Comparison of ENCODE assay signal across 13 mouse cellular contexts in the genomic region with DNA sequence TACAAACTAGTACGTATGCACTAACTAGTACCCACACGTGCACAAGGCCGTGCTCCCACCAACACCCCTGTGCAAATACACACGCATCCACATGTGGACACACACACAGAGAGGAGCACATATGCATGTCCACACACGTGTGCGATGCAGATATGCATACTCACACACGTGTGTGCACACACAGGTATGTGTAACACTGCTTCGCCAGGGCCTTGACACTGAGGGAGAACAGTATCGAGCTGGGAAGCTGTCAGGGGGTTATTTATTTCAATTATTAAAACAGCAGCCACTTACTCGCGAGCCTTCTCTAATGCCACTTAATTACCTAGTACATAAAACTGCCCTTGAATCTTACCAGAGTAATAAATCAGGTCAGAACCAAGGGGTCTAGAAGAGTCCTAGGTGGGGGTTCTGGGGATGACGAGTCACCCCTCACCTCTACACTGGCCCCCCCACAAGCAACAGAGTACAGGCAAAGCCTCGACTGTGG. TPM values are rescaled to one million over a fixed set of nuclear protein-coding genes. Genes with fewer than 3 reads are reported as not detected.
A peak's percentile ranks its signal among the peaks of the same experiment; 100 is the strongest.
DNase-seq lines count a peak whose midpoint lies in the region; ATAC-seq lines count a peak whose summit lies in the region.
"Had no signal": no experiment of that assay in that cellular context is flagged by ENCODE, and none has a peak within 500 bp of the region (broad histone marks: within the 10 kb centered on the region; RNA-seq: fewer than 3 reads in every experiment).

No protein-coding gene starts in this region.

- intact Hi-C loops in heart, postnatal 14 days (cut with DNase I) = no loop called here

- no peaks in the 10 kb centered on the region for H3K9me3 ChIP-seq in heart, embryonic 14.5 days (ENCODE audit: control insufficient read depth, low read length)
- H3K9me3 ChIP-seq in neural tube, embryonic 15.5 days (replicated peaks) = no peaks in the 10 kb centered on the region
- H3K9me3 ChIP-seq: liver, embryonic 13.5 days had no signal

- 89% methylated on average over 13 of the region's 13 CpGs for WGBS in heart, embryonic 14.5 days
- WGBS in neural tube, embryonic 15.5 days = 39% methylated on average over 13 of the region's 13 CpGs

- DNase-seq in heart, postnatal 14 days = no peak
- DNase-seq in forelimb bud, embryonic 11.5 days (ENCODE audit: low read depth, low spot score) = peak; percentile 41
- peak; percentile 59 for DNase-seq in mesoderm, embryonic 11.5 days (ENCODE audit: low read depth, low spot score)
- no peak for DNase-seq in frontal cortex, postnatal 36 days (ENCODE audit: low spot score in 2 of 2)
- DNase-seq in layer of hippocampus, adult 18-20 months (ENCODE audit: low spot score in 2 of 2) = no peak
- DNase-seq: heart, adult 11 months; kidney, adult 2 months; liver, embryonic 13.5 days; thymus, postnatal 25 days had no signal

- H3K4me1 ChIP-seq in heart, embryonic 14.5 days (ENCODE audit: control insufficient read depth in 2 of 2, insufficient read depth in 2 of 2, low read length in 2 of 2) = peaks cover 77 to 93% of the 10 kb centered on the region in 2 experiments
- H3K4me1 ChIP-seq in neural tube, embryonic 15.5 days = peaks cover 95% of the 10 kb centered on the region

- ATAC-seq in heart, embryonic 14.5 days (ENCODE audit: insufficient number of reproducible peaks, insufficient read depth, low FRiP score, low read depth) = no peak
- peak; percentile 9; the same call in 1 of the 2 replicates for ATAC-seq in neural tube, embryonic 15.5 days (ENCODE audit: low FRiP score)
- no peak for ATAC-seq in monocyte, adult 5-6 weeks (replicated peaks; ENCODE audit: insufficient number of reproducible peaks, low FRiP score, low TSS enrichment, poor library complexity, severe bottlenecking)

- no peak overlapping the region for H3K4me3 ChIP-seq in heart, embryonic 14.5 days (ENCODE audit: control insufficient read depth in 1 of 2, insufficient read depth in 1 of 2, low read depth in 1 of 2, low read length in 2 of 2)
- no peak overlapping the region for H3K4me3 ChIP-seq in neural tube, embryonic 15.5 days (replicated peaks)
- H3K4me3 ChIP-seq: liver, embryonic 13.5 days had no signal

- H3K9ac ChIP-seq in heart, embryonic 14.5 days (ENCODE audit: low read length) = 0 out of 2 replicates have a peak overlapping the region, but pooled peaks have one; percentile 0
- peak overlapping the region; percentile 28; the same call in 1 of the 2 replicates for H3K9ac ChIP-seq in neural tube, embryonic 15.5 days (replicated peaks)
- H3K9ac ChIP-seq: liver, embryonic 13.5 days had no signal

- H3K27me3 ChIP-seq in heart, embryonic 14.5 days (ENCODE audit: control insufficient read depth, insufficient read depth, low read length) = no peaks in the 10 kb centered on the region
- H3K27me3 ChIP-seq in neural tube, embryonic 15.5 days (replicated peaks) = no peaks in the 10 kb centered on the region
- H3K27me3 ChIP-seq: liver, embryonic 13.5 days; Patski had no signal

- H3K36me3 ChIP-seq in heart, embryonic 14.5 days (ENCODE audit: control insufficient read depth, insufficient read depth, low read length) = no peaks in the 10 kb centered on the region
- H3K36me3 ChIP-seq in neural tube, embryonic 15.5 days = no peaks in the 10 kb centered on the region
- H3K36me3 ChIP-seq: liver, embryonic 13.5 days had no signal

- no peak overlapping the region for H3K27ac ChIP-seq in heart, embryonic 14.5 days (replicated peaks in 1 of 2; ENCODE audit: control insufficient read depth in 1 of 2, insufficient read depth in 1 of 2, low read depth in 2 of 2, low read length in 2 of 2)
- peak overlapping the region; percentile 85 for H3K27ac ChIP-seq in neural tube, embryonic 15.5 days (replicated peaks)
- H3K27ac ChIP-seq: liver, embryonic 13.5 days had no signal

- H3K4me2 ChIP-seq in heart, embryonic 14.5 days (ENCODE audit: low read length) = no peak overlapping the region
- peak overlapping the region; percentile 40 for H3K4me2 ChIP-seq in neural tube, embryonic 15.5 days
- H3K4me2 ChIP-seq: liver, embryonic 13.5 days had no signal

RNA-seq across cellular contexts. Expression of gene Ccdc85c, which starts 34.8 kb away (rescaled TPM):
- polyA plus RNA-seq in heart, embryonic 14.5 days (2014; fragmentation: Nextera tagmentation; extraction: Ambion mirVana) = 7.2 and 8.2 TPM in 2 replicates
- 10 to 100 TPM; 33.2 to 35.2 TPM for total RNA-seq in heart, postnatal 14 days (2021)
- 10.5 and 11.9 TPM in 2 replicates for polyA plus RNA-seq in neural tube, embryonic 15.5 days (2015; fragmentation: Nextera tagmentation; extraction: Ambion mirVana)
- 0.32 to 1.4 TPM in 2 of 3 replicates, not detected in the other for total RNA-seq in monocyte, adult 5-6 weeks (2017)
- 10 to 100 TPM; 66.1 to 72.5 TPM for total RNA-seq in layer of hippocampus, adult 18-20 months (2021)

Comparison
In these comparisons a context has a peak if more than half of its experiments do, and no peak if none do; other contexts are left out.
1. DNase-seq: peak in forelimb bud, embryonic 11.5 days (single experiment) and mesoderm, embryonic 11.5 days (single experiment); none in heart, postnatal 14 days (0 of 2), frontal cortex, postnatal 36 days (0 of 2) and layer of hippocampus, adult 18-20 months (0 of 2).
2. RNA of gene Ccdc85c, which starts 34.8 kb away (total RNA-seq): 66.1 to 72.5 TPM in layer of hippocampus, adult 18-20 months and 33.2 to 35.2 TPM in heart, postnatal 14 days; 0.32 to 1.4 TPM in monocyte, adult 5-6 weeks; every median in the first group is over 10 times any median in the second.